Mouse (Mus musculus) ES-E14 (cell line): ENCODE measurements around the gene Myo19.

Source experiments
- CHD2 ChIP-seq: IDR thresholded peaks from 2 replicates; pipeline ENCODE4 v1.6.1; 2014; ENCODE audit warnings: mild to moderate bottlenecking, low read depth, low read length, inconsistent platforms
- HCFC1 ChIP-seq: IDR thresholded peaks from 2 replicates; pipeline ENCODE4 v1.6.1; 2012; ENCODE audit warnings: low read length, inconsistent platforms, borderline replicate concordance; ENCODE audit not compliant: insufficient read depth
- MAFK ChIP-seq: IDR thresholded peaks from 2 replicates; pipeline ENCODE4 v1.6.1; 2014; ENCODE audit warnings: mild to moderate bottlenecking, low read depth, low read length, inconsistent platforms; ENCODE audit not compliant: insufficient read depth
- ZC3H11A ChIP-seq: IDR thresholded peaks from 2 replicates; pipeline ENCODE4 v1.6.1; 2012; ENCODE audit warnings: low read depth, mild to moderate bottlenecking, inconsistent platforms, low read length, borderline replicate concordance
- ZNF384 ChIP-seq: IDR thresholded peaks from 2 replicates; pipeline ENCODE4 v1.6.1; 2012; ENCODE audit warnings: low read depth, low read length, inconsistent platforms

DNA sequence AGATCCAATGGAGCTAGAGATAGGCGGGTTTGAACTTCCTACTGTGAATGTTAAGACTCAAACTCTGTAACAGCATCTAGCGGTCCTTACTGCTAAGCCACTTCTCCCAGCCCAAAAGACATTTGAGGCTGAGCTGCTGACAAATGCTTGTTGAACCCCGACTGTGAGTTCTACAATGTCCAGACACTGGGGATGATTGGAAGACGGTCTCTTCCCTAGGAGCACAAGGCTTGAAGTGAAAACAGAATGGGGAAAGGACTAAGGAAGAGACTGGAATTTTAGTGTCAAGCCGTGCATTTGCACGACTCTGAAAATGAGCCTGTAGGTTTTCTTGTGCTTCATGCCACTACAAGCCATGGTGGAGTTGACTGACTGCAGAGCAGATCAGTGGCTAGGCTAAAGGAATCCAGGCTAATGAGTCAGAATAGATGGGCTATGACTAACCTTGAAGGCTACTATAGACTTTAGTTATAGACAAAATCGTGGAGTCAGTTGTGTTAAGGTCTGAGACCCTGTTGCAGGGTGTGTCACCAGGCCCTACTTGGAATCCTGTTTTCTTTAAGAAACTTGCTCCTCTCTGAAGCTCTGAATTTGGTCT, 36.9 kb downstream of the Myo19 start:
- TF ChIP-seq ZC3H11A (no peak), CHD2 (no peak), ZNF384 (no peak), MAFK (no peak), HCFC1 (no peak)
